Mouse (Mus musculus): ENCODE measurements around the gene Phactr3.

GRCm38 (mm10) chr2:178128594-178128993 lies 9.8 kb downstream of the Phactr3 start:
- TF ChIP-seq ZC3H11A (IDR thresholded peaks at IDR 0.05; ENCODE audit: borderline replicate concordance, low read depth, low read length): no peak
- TF ChIP-seq CHD2 (IDR thresholded peaks at IDR 0.05; ENCODE audit: low read depth, low read length): no peak
- no peak for TF ChIP-seq MAFK (IDR thresholded peaks at IDR 0.05; ENCODE audit: insufficient read depth, low read depth, low read length)
- TF ChIP-seq HCFC1 (IDR thresholded peaks at IDR 0.05; ENCODE audit: borderline replicate concordance, insufficient read depth, low read length): no peak
- no peak for TF ChIP-seq ZNF384 (IDR thresholded peaks at IDR 0.05; ENCODE audit: low read depth, low read length)

Measured in ES-E14 (cell line).